Mouse (Mus musculus) midbrain, embryonic 15.5 days (tissue): ENCODE measurements at regions not wholly inside any gene's neighbourhood (a gene's known extent, or its start where the extent isn't known, plus 50 kb on each side); places are given as distances from the start of the nearest gene placed in this dataset.

Experiments used
- ATAC-seq: fragments of 200-750 bp; cut with Nextera tagmentation; replicated peaks from 2 replicates; pipeline ENCODE4 v1.8.0; 2017; ENCODE audit warnings: moderate TSS enrichment
- H3K27ac ChIP-seq: fragments of 300-500 bp; sonication (generic); 2 replicates; pipeline ENCODE4 v1.5.1; 2015; ENCODE audit warnings: mild to moderate bottlenecking, inconsistent platforms
- H3K27me3 ChIP-seq: fragments of 300-500 bp; sonication (generic); replicated peaks from 2 replicates; pipeline ENCODE4 v1.6.1; 2015; ENCODE audit warnings: inconsistent platforms
- H3K36me3 ChIP-seq: fragments of 300-500 bp; sonication (generic); replicated peaks from 2 replicates; pipeline ENCODE4 v1.6.1; 2015; ENCODE audit warnings: inconsistent platforms
- H3K4me1 ChIP-seq: fragments of 300-500 bp; sonication (generic); 2 replicates; pipeline ENCODE4 v1.6.1; 2015; ENCODE audit warnings: inconsistent platforms
- H3K4me2 ChIP-seq: fragments of 300-500 bp; sonication (generic); 2 replicates; pipeline ENCODE4 v1.6.1; 2015; ENCODE audit warnings: inconsistent platforms, mild to moderate bottlenecking, moderate library complexity
- H3K4me3 ChIP-seq: fragments of 300-500 bp; sonication (generic); 2 replicates; pipeline ENCODE4 v1.5.1; 2015; ENCODE audit warnings: mild to moderate bottlenecking, inconsistent platforms
- H3K9ac ChIP-seq: fragments of 300-500 bp; sonication (generic); 2 replicates; pipeline ENCODE4 v1.6.1; 2015; ENCODE audit warnings: mild to moderate bottlenecking, inconsistent platforms
- H3K9me3 ChIP-seq: fragments of 300-500 bp; sonication (generic); 2 replicates; pipeline ENCODE4 v1.6.1; 2016; ENCODE audit warnings: inconsistent platforms
- WGBS: fragments of 180-500 bp; shearing (Covaris S2); methylation state at CpG from one replicate; pipeline ENCODE4 v1.1.7; 2015; ENCODE audit warnings: mixed read lengths; 5-methylcytosine and 5-hydroxymethylcytosine counted together

GRCm38 (mm10) chr16:95869501-95869900 is 121.3 kb downstream of the Psmg1 start:
- Histone ChIP-seq H3K4me2 (no peak overlapping the region), H3K27ac (no peak overlapping the region), H3K9me3 (no peaks in the 10 kb centered on the region), H3K36me3 (no peaks in the 10 kb centered on the region), H3K27me3 (no peaks in the 10 kb centered on the region), H3K4me1 (no peaks in the 10 kb centered on the region), H3K4me3 (no peak overlapping the region), H3K9ac (no peak overlapping the region)
- ATAC-seq = no peak
- WGBS = 72% methylated on average over 5 of the region's 5 CpGs

- H3K9me3 ChIP-seq = no peaks in the 10 kb centered on the region
- H3K36me3 ChIP-seq = no peaks in the 10 kb centered on the region
- ATAC-seq = no peak
- WGBS = 100% methylated on average over 1 of the region's 1 CpGs
- H3K4me2 ChIP-seq = no peak overlapping the region
- H3K9ac ChIP-seq = no peak overlapping the region
- H3K27me3 ChIP-seq = no peaks in the 10 kb centered on the region
- H3K4me3 ChIP-seq = no peak overlapping the region
- no peak overlapping the region for H3K27ac ChIP-seq
- H3K4me1 ChIP-seq = no peaks in the 10 kb centered on the region
Observed at GRCm38 (mm10) chr16:95868896-95869295, 121.9 kb downstream of the Psmg1 start.

- Histone ChIP-seq H3K27ac (no peak overlapping the region), H3K27me3 (no peaks in the 10 kb centered on the region), H3K9ac (no peak overlapping the region), H3K4me2 (no peak overlapping the region), H3K4me3 (no peak overlapping the region), H3K9me3 (no peaks in the 10 kb centered on the region), H3K4me1 (no peaks in the 10 kb centered on the region), H3K36me3 (no peaks in the 10 kb centered on the region)
- 78% methylated on average over 9 of the region's 9 CpGs for WGBS
- ATAC-seq = no peak
Observed at GRCm38 (mm10) chr16:95867516-95867915, 123.2 kb downstream of the Psmg1 start.

- WGBS = 91% methylated on average over 1 of the region's 1 CpGs
- no peak for ATAC-seq
Observed at GRCm38 (mm10) chr16:95866866-95867420, 123.8 kb downstream of the Psmg1 start.

GRCm38 (mm10) chr16:95865603-95866002 is 125.2 kb downstream of the Psmg1 start:
- no peak for ATAC-seq
- no peaks in the 10 kb centered on the region for H3K27me3 ChIP-seq
- H3K4me2 ChIP-seq = no peak overlapping the region
- no peak overlapping the region for H3K4me3 ChIP-seq
- H3K27ac ChIP-seq = no peak overlapping the region
- no peaks in the 10 kb centered on the region for H3K36me3 ChIP-seq
- 81% methylated on average over 1 of the region's 1 CpGs for WGBS
- H3K9me3 ChIP-seq = no peaks in the 10 kb centered on the region
- H3K4me1 ChIP-seq = no peaks in the 10 kb centered on the region
- H3K9ac ChIP-seq = no peak overlapping the region

More at GRCm38 (mm10) chr16:95866866-95867420, 123.8 kb downstream of the Psmg1 start:
- Histone ChIP-seq H3K36me3 (no peaks in the 10 kb centered on the region), H3K27ac (no peak overlapping the region), H3K4me3 (no peak overlapping the region), H3K27me3 (no peaks in the 10 kb centered on the region), H3K4me2 (no peak overlapping the region), H3K9me3 (no peaks in the 10 kb centered on the region), H3K4me1 (no peaks in the 10 kb centered on the region), H3K9ac (no peak overlapping the region)

- Histone ChIP-seq H3K9ac (no peak overlapping the region), H3K4me3 (no peak overlapping the region), H3K4me2 (no peak overlapping the region), H3K36me3 (no peaks in the 10 kb centered on the region), H3K27me3 (no peaks in the 10 kb centered on the region), H3K4me1 (no peaks in the 10 kb centered on the region), H3K27ac (no peak overlapping the region), H3K9me3 (no peaks in the 10 kb centered on the region)
- no peak for ATAC-seq
- WGBS = 89% methylated on average over 4 of the region's 4 CpGs
Observed at GRCm38 (mm10) chr16:95864646-95865045, 126.1 kb downstream of the Psmg1 start.

- Histone ChIP-seq H3K9ac (no peak overlapping the region), H3K4me1 (no peaks in the 10 kb centered on the region), H3K27me3 (no peaks in the 10 kb centered on the region), H3K9me3 (no peaks in the 10 kb centered on the region), H3K27ac (no peak overlapping the region), H3K36me3 (no peaks in the 10 kb centered on the region), H3K4me2 (no peak overlapping the region), H3K4me3 (no peak overlapping the region)
- no peak for ATAC-seq
- WGBS = 83% methylated on average over 13 of the region's 13 CpGs
Observed at GRCm38 (mm10) chr16:95864106-95864505, 126.7 kb downstream of the Psmg1 start.

- no peak for ATAC-seq
Observed at GRCm38 (mm10) chr16:95863565-95863964, 127.2 kb downstream of the Psmg1 start.

GRCm38 (mm10) chr16:95862621-95863020 is 128.1 kb downstream of the Psmg1 start:
- no peak for ATAC-seq
- H3K4me2 ChIP-seq = no peak overlapping the region
- no peak overlapping the region for H3K4me3 ChIP-seq
- no peaks in the 10 kb centered on the region for H3K27me3 ChIP-seq
- no peaks in the 10 kb centered on the region for H3K9me3 ChIP-seq
- H3K9ac ChIP-seq = no peak overlapping the region
- H3K4me1 ChIP-seq = no peaks in the 10 kb centered on the region
- 89% methylated on average over 3 of the region's 3 CpGs for WGBS
- no peak overlapping the region for H3K27ac ChIP-seq
- H3K36me3 ChIP-seq = no peaks in the 10 kb centered on the region

More at GRCm38 (mm10) chr16:95863565-95863964, 127.2 kb downstream of the Psmg1 start:
- Histone ChIP-seq H3K9ac (no peak overlapping the region), H3K4me1 (no peaks in the 10 kb centered on the region), H3K27ac (no peak overlapping the region), H3K36me3 (no peaks in the 10 kb centered on the region), H3K27me3 (no peaks in the 10 kb centered on the region), H3K4me2 (no peak overlapping the region), H3K4me3 (no peak overlapping the region), H3K9me3 (no peaks in the 10 kb centered on the region)
- WGBS = 86% methylated on average over 4 of the region's 4 CpGs

- H3K4me1 ChIP-seq = no peaks in the 10 kb centered on the region
- H3K9ac ChIP-seq = no peak overlapping the region
- no peak overlapping the region for H3K27ac ChIP-seq
- no peaks in the 10 kb centered on the region for H3K36me3 ChIP-seq
- no peaks in the 10 kb centered on the region for H3K27me3 ChIP-seq
- ATAC-seq = no peak
- H3K4me2 ChIP-seq = no peak overlapping the region
- WGBS = 86% methylated on average over 12 of the region's 12 CpGs
- H3K4me3 ChIP-seq = no peak overlapping the region
- H3K9me3 ChIP-seq = no peaks in the 10 kb centered on the region
Observed at GRCm38 (mm10) chr16:95861231-95861690, 129.5 kb downstream of the Psmg1 start.

- H3K9me3 ChIP-seq = no peaks in the 10 kb centered on the region
- no peak overlapping the region for H3K4me2 ChIP-seq
- no peak overlapping the region for H3K4me3 ChIP-seq
- no peaks in the 10 kb centered on the region for H3K4me1 ChIP-seq
- H3K36me3 ChIP-seq = no peaks in the 10 kb centered on the region
- no peak overlapping the region for H3K9ac ChIP-seq
- H3K27ac ChIP-seq = no peak overlapping the region
- 91% methylated on average over 9 of the region's 9 CpGs for WGBS
- ATAC-seq = no peak
- H3K27me3 ChIP-seq = no peaks in the 10 kb centered on the region
Observed at GRCm38 (mm10) chr16:95860810-95861209, 129.9 kb downstream of the Psmg1 start.

- no peak overlapping the region for H3K27ac ChIP-seq
- no peaks in the 10 kb centered on the region for H3K36me3 ChIP-seq
- no peaks in the 10 kb centered on the region for H3K9me3 ChIP-seq
- H3K4me2 ChIP-seq = no peak overlapping the region
- H3K4me3 ChIP-seq = no peak overlapping the region
- 79% methylated on average over 5 of the region's 5 CpGs for WGBS
- no peaks in the 10 kb centered on the region for H3K27me3 ChIP-seq
- no peaks in the 10 kb centered on the region for H3K4me1 ChIP-seq
- no peak for ATAC-seq
- no peak overlapping the region for H3K9ac ChIP-seq
Observed at GRCm38 (mm10) chr16:95860111-95860510, 130.6 kb downstream of the Psmg1 start.

- H3K4me3 ChIP-seq = no peak overlapping the region
- no peak overlapping the region for H3K9ac ChIP-seq
- H3K27ac ChIP-seq = no peak overlapping the region
- no peak overlapping the region for H3K4me2 ChIP-seq
- ATAC-seq = no peak
- H3K27me3 ChIP-seq = no peaks in the 10 kb centered on the region
- 92% methylated on average over 3 of the region's 3 CpGs for WGBS
- no peaks in the 10 kb centered on the region for H3K36me3 ChIP-seq
- H3K4me1 ChIP-seq = no peaks in the 10 kb centered on the region
- H3K9me3 ChIP-seq = no peaks in the 10 kb centered on the region
Observed at GRCm38 (mm10) chr16:95857403-95857802, 133.4 kb downstream of the Psmg1 start.
